Mouse (Mus musculus): Measurements from ENCODE around the gene Git2. TPM values are rescaled to one million over a fixed set of nuclear protein-coding genes. Genes with fewer than 3 reads are reported as not detected.

The Git2 gene
- polyA plus RNA-seq, 1 experiment: 57.5 TPM

- TF ChIP-seq CTCF (IDR thresholded peaks at IDR 0.05; ENCODE audit: borderline replicate concordance, extremely low read depth, insufficient read depth, insufficient read length) (no peak), POLR2A (IDR thresholded peaks at IDR 0.05; ENCODE audit: borderline replicate concordance, extremely low read depth, insufficient read depth, insufficient read length, poor library complexity, severe bottlenecking) (no peak)
- DNase-seq (ENCODE audit: low read depth): no peak
Measured at GRCm38 (mm10) chr5:114718483-114718882, 56.8 kb downstream of the Git2 start.

GRCm38 (mm10) chr5:114717937-114718336 is 57.4 kb downstream of the Git2 start:
- DNase-seq (ENCODE audit: low read depth): no peak
- TF ChIP-seq POLR2A (IDR thresholded peaks at IDR 0.05; ENCODE audit: borderline replicate concordance, extremely low read depth, insufficient read depth, insufficient read length, poor library complexity, severe bottlenecking): no peak
- no peak for TF ChIP-seq CTCF (IDR thresholded peaks at IDR 0.05; ENCODE audit: borderline replicate concordance, extremely low read depth, insufficient read depth, insufficient read length)

GRCm38 (mm10) chr5:114717292-114717691 is 58.0 kb downstream of the Git2 start:
- TF ChIP-seq POLR2A (IDR thresholded peaks at IDR 0.05; ENCODE audit: borderline replicate concordance, extremely low read depth, insufficient read depth, insufficient read length, poor library complexity, severe bottlenecking) (no peak), CTCF (IDR thresholded peaks at IDR 0.05; ENCODE audit: borderline replicate concordance, extremely low read depth, insufficient read depth, insufficient read length) (no peak)
- no peak for DNase-seq (ENCODE audit: low read depth)

GRCm38 (mm10) chr5:114714551-114714950 is 60.8 kb downstream of the Git2 start:
- no peak for DNase-seq (ENCODE audit: low read depth)
- TF ChIP-seq CTCF (IDR thresholded peaks at IDR 0.05; ENCODE audit: borderline replicate concordance, extremely low read depth, insufficient read depth, insufficient read length) (no peak), POLR2A (IDR thresholded peaks at IDR 0.05; ENCODE audit: borderline replicate concordance, extremely low read depth, insufficient read depth, insufficient read length, poor library complexity, severe bottlenecking) (no peak)

- TF ChIP-seq POLR2A (IDR thresholded peaks at IDR 0.05; ENCODE audit: borderline replicate concordance, extremely low read depth, insufficient read depth, insufficient read length, poor library complexity, severe bottlenecking): no peak
- TF ChIP-seq CTCF (IDR thresholded peaks at IDR 0.05; ENCODE audit: borderline replicate concordance, extremely low read depth, insufficient read depth, insufficient read length): no peak
- DNase-seq (ENCODE audit: low read depth): no peak
Measured at GRCm38 (mm10) chr5:114709357-114709756, 66.0 kb downstream of the Git2 start.

- TF ChIP-seq POLR2A (IDR thresholded peaks at IDR 0.05; ENCODE audit: borderline replicate concordance, extremely low read depth, insufficient read depth, insufficient read length, poor library complexity, severe bottlenecking): no peak
- no peak for TF ChIP-seq CTCF (IDR thresholded peaks at IDR 0.05; ENCODE audit: borderline replicate concordance, extremely low read depth, insufficient read depth, insufficient read length)
- DNase-seq (ENCODE audit: low read depth): no peak
Measured at GRCm38 (mm10) chr5:114708491-114708890, 66.8 kb downstream of the Git2 start.

GRCm38 (mm10) chr5:114707265-114708068 is 67.8 kb downstream of the Git2 start, which contains the start of gene Tchp:
Gene Tchp (plus strand): TSS chr5:114707760.
- peak; percentile 98 for DNase-seq (ENCODE audit: low read depth)
- TF ChIP-seq POLR2A (IDR thresholded peaks at IDR 0.05; ENCODE audit: borderline replicate concordance, extremely low read depth, insufficient read depth, insufficient read length, poor library complexity, severe bottlenecking): 0 out of 2 replicates have a peak, but pooled peaks have one; percentile 41
- TF ChIP-seq CTCF (IDR thresholded peaks at IDR 0.05; ENCODE audit: borderline replicate concordance, extremely low read depth, insufficient read depth, insufficient read length): peak; percentile 89

GRCm38 (mm10) chr5:114702403-114703392 is 72.6 kb downstream of the Git2 start:
- no peak for TF ChIP-seq POLR2A (IDR thresholded peaks at IDR 0.05; ENCODE audit: borderline replicate concordance, extremely low read depth, insufficient read depth, insufficient read length, poor library complexity, severe bottlenecking)
- TF ChIP-seq CTCF (IDR thresholded peaks at IDR 0.05; ENCODE audit: borderline replicate concordance, extremely low read depth, insufficient read depth, insufficient read length): peak; percentile 44; the same call in 1 of the 2 replicates
- peak; percentile 30 for DNase-seq (ENCODE audit: low read depth)

- TF ChIP-seq CTCF (IDR thresholded peaks at IDR 0.05; ENCODE audit: borderline replicate concordance, extremely low read depth, insufficient read depth, insufficient read length): no peak
- no peak for TF ChIP-seq POLR2A (IDR thresholded peaks at IDR 0.05; ENCODE audit: borderline replicate concordance, extremely low read depth, insufficient read depth, insufficient read length, poor library complexity, severe bottlenecking)
- no peak for DNase-seq (ENCODE audit: low read depth)
Measured at GRCm38 (mm10) chr5:114699015-114699414, 76.3 kb downstream of the Git2 start.

GRCm38 (mm10) chr5:114698044-114698746 is 77.1 kb downstream of the Git2 start:
- TF ChIP-seq CTCF (IDR thresholded peaks at IDR 0.05; ENCODE audit: borderline replicate concordance, extremely low read depth, insufficient read depth, insufficient read length) (no peak), POLR2A (IDR thresholded peaks at IDR 0.05; ENCODE audit: borderline replicate concordance, extremely low read depth, insufficient read depth, insufficient read length, poor library complexity, severe bottlenecking) (no peak)
- peak; percentile 91 for DNase-seq (ENCODE audit: low read depth)

All from brain, embryonic 14.5 days (tissue).